Mouse (Mus musculus): ENCODE data around the gene Brf1.
A peak's percentile ranks its signal among the peaks of the same experiment; 100 is the strongest.

Brf1 gene

GRCm38 (mm10) chr12:113000294-113001132 lies at the start of gene Brf1:
Brf1 (minus strand) TSS chr12:113000704.
- DNase-seq (ENCODE audit: low read depth in 2 of 2, low spot score in 2 of 2): peak; percentile 95 to 96

- peak; percentile 44 to 63 for DNase-seq (ENCODE audit: low read depth in 2 of 2, low spot score in 2 of 2)
Measured at GRCm38 (mm10) chr12:113049836-113050235, 49.3 kb upstream of the Brf1 start.

- no peak for DNase-seq (ENCODE audit: low read depth in 2 of 2, low spot score in 2 of 2)
Measured at GRCm38 (mm10) chr12:113048103-113048502, 47.6 kb upstream of the Brf1 start.

- DNase-seq (ENCODE audit: low read depth in 2 of 2, low spot score in 2 of 2): peak in 1 of 2 experiments; percentile 52
Measured at GRCm38 (mm10) chr12:113046861-113047260, 46.4 kb upstream of the Brf1 start.

- DNase-seq (ENCODE audit: low read depth in 2 of 2, low spot score in 2 of 2): peak; percentile 45 to 51
Measured at GRCm38 (mm10) chr12:113044916-113045677, 44.6 kb upstream of the Brf1 start.

DNA sequence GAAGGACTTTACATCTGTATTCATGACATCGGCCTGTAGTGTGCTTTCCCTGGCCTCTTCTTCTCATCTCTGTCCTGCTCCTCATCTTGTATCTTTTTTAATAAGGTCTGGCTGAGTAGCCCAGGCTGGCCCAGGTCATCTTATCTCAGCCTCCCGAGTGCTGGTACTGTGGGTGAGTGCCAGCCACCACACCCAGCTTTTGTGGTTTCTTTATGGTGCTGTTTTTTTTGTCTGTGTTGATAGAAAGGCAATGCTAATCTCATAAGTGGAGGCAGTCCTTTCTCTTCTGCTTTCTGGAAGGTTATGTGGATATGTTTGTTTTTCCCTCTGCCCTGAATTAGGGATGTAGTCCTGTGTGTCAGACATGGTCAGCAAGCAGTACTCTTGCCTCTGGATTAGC lies 42.0 kb upstream of the Brf1 start:
- no peak for DNase-seq (ENCODE audit: low read depth in 2 of 2, low spot score in 2 of 2)

- no peak for DNase-seq (ENCODE audit: low read depth in 2 of 2, low spot score in 2 of 2)
Measured at GRCm38 (mm10) chr12:113041481-113042439, 41.3 kb upstream of the Brf1 start.

- DNase-seq (ENCODE audit: low read depth in 2 of 2, low spot score in 2 of 2): no peak
Measured at GRCm38 (mm10) chr12:113038414-113038813, 37.9 kb upstream of the Brf1 start.

DNA sequence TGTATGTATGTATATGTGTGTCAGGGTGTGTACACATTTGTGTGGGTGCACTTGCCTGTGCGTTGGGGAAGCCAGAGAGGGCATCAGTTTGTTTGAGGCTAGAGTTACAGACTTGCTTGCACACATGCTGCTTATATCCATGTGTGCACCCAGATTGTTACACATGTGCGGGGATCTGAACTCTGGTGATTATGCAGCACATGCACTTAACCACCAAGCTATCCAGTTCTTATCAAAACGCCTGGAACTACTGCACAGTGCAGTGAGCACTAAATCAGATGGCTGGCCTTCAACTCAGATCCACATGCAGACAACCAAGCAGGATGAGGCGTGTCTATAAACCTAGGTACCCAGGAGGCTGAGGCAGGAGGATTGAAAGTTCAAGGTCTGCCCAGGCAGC lies 36.5 kb upstream of the Brf1 start:
- DNase-seq (ENCODE audit: low read depth in 2 of 2, low spot score in 2 of 2): no peak

DNA sequence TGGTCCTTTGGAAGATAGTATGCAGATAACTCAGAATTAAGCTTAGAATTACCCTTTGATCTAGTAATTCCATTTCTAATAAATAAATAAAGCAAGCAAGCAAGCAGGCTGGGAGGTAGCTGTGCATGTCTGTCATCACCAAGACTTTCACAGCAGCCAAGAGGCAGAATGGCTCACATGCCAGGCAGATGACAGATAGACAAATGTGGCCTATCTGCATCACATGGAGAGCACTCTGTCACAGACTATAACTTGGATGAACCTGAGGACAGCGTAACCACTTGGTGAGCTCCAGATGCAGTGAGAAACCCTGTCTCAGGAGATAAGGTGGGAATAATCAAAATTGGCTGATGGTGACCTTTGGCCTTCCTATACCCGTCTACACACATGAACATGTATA lies 34.6 kb upstream of the Brf1 start:
- no peak for DNase-seq (ENCODE audit: low read depth in 2 of 2, low spot score in 2 of 2)

DNA sequence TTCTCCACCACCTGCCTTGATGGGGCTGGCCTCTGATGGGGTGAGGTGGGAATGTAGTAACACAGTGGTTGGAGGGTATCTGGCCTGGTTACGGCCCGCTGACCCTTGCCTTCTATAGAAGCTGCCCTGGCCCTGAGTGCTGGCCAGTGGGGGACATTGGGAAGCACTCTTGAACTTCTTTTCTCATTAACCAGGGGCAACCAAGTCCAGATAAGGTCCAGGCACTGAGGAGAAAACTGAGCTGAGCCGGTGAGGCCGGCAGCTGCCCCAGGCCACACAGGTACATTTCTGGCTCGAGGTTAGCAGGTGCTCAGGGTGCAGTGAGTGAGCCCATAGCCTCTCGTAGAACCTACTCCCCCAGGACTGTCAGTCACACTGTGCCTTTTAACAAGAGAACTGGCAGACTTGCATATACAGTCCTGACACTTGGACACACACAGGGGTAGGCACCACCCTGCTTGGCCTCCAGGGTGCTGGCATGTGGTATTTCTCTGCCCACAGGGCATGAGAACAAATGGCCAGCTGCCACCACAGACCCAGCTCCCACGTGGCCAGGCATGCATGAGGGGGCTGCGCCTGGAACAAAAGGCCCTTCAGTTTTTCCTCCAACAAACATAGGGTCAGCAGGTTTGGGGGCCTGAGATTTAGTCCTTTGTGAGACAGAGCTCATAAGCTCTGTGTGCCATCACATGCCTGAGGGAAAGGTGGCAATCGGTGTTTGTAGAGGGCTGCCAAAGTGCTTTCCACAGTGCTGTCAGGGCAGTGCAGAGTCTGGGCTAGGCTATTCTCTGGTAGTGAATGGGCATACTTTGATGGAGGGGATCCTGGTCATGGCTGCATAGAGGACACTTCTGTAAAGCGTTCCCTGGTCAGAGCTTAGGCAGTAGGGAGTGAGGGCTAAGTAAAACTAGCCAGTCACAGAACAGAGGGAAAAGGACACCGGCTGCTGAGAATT lies 32.1 kb upstream of the Brf1 start:
- no peak for DNase-seq (ENCODE audit: low read depth in 2 of 2, low spot score in 2 of 2)

- DNase-seq (ENCODE audit: low read depth in 2 of 2, low spot score in 2 of 2): no peak
Measured at GRCm38 (mm10) chr12:113031441-113031840, 30.9 kb upstream of the Brf1 start.

GRCm38 (mm10) chr12:113030993-113031392 lies 30.5 kb upstream of the Brf1 start:
- no peak for DNase-seq (ENCODE audit: low read depth in 2 of 2, low spot score in 2 of 2)

- no peak for DNase-seq (ENCODE audit: low read depth in 2 of 2, low spot score in 2 of 2)
Measured at GRCm38 (mm10) chr12:113030046-113030445, 29.5 kb upstream of the Brf1 start.

GRCm38 (mm10) chr12:113028898-113029297 lies 28.4 kb upstream of the Brf1 start:
- DNase-seq (ENCODE audit: low read depth in 2 of 2, low spot score in 2 of 2): no peak

DNA sequence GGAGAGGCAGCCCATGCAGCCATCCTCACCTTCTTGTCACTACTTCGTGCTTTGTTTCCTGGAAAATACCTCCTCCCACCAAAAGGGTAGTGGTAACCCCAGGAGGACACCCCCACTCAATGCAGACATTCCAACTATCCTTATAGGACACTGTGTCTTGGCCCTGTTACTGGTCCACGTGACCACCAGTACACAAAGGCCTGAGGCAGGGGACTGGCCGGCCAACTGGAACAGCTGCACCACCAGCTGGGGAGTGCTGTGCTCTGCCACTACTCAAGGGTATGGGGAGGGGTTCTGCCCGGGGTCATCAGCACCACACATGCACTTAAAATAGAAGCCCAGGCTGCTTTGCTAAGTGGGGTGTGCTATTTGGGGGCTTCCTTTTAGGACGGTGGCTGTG lies 27.6 kb upstream of the Brf1 start:
- DNase-seq (ENCODE audit: low read depth in 2 of 2, low spot score in 2 of 2): no peak

- DNase-seq (ENCODE audit: low read depth in 2 of 2, low spot score in 2 of 2): no peak
Measured at GRCm38 (mm10) chr12:113027495-113027894, 27.0 kb upstream of the Brf1 start.

DNA sequence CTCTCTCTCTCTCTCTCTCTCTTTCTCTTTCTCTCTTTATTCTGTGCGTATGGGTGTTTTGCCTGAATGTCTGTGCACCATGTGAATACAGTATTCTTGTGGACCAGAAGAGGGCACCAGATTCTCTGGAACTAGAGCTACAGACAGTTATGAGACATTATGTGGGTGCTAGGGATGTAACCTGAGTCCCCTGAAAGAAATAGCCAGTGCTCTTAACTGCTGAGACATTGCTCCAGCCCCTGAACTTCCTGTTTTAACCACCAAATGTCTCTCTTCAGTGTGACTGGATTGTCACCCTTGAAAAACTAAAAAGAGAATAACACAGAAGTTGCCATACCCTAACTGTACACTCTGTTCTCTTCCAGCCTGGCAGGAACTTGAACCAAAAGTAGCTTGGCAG lies 26.1 kb upstream of the Brf1 start:
- no peak for DNase-seq (ENCODE audit: low read depth in 2 of 2, low spot score in 2 of 2)

GRCm38 (mm10) chr12:113023082-113023481 lies 22.6 kb upstream of the Brf1 start:
- peak; percentile 30 to 44 for DNase-seq (ENCODE audit: low read depth in 2 of 2, low spot score in 2 of 2)

DNA sequence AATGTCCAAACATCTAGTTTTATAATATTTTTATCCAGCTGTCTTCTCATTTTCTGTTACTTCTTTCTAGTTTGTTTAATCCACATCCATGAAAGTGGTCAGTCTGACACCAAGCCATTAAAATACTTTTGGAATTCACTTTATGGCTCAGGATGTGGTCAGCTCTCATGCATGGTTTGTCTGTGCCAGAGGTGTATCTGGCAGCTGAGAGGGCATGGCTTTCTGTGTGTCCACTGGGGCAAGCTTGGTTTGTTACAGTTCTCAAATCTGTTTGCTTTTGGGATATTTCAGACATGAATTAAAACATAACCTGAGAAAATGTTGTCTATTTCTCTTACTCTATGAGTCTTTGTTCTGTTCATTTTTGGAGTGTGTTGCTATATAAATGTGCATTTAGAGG lies 21.0 kb upstream of the Brf1 start:
- DNase-seq (ENCODE audit: low read depth in 2 of 2, low spot score in 2 of 2): no peak
